ENCODE assay signal across 8 mouse cellular contexts in the genomic region with DNA sequence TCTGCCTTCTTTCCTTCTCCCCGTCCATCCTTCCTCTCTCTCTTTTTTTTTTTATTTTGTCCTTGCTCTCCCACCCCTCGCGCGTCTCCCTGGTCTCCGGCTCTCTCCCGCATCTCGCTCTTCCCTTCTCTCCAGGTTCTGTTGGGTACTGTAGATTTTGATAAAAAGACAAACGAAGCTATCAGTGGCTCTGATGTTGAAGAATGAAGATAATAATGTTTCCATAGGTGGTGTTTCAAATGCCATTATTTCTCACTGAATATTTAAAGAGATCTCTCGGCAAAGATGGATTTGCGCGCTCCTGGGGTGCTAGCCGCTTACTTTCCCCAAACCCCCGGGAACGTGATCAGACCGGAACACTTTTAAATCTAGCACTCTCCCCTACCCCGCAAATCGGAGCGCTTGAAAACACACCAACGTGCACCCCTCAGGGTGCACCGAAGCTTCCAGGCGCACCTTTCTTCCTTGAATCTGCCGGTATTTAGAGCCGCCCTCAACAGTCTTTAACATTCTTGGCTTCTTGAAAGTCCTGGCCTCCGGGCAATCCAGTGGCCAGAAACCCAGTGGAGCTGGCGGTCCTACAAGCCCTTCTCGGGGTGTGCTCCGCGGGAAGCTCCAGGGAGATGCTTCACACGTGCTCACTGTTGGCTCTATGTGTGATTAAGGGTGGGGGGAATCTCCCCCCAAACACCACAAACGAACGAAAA. TPM values are rescaled to one million over a fixed set of nuclear protein-coding genes. Genes with fewer than 3 reads are reported as not detected.
DNase-seq lines count a peak whose midpoint lies in the region; ATAC-seq lines count a peak whose summit lies in the region.

No protein-coding gene starts in this region.

- H3K36me3 ChIP-seq in forebrain, embryonic 14.5 days (ENCODE audit: control insufficient read depth, insufficient read depth, low read length) = no peaks in the 10 kb centered on the region
- H3K36me3 ChIP-seq in neural tube, embryonic 13.5 days = no peaks in the 10 kb centered on the region

- peak; percentile 44 for DNase-seq in kidney, adult 11 months
- DNase-seq in kidney, adult 8-10 months = no peak
- DNase-seq in forebrain, embryonic 14.5 days (ENCODE audit: low spot score) = no peak
- peak; percentile 45 to 67 for DNase-seq in kidney, postnatal 25 days
- DNase-seq in layer of hippocampus, adult 9-10 months (ENCODE audit: low spot score) = no peak
- DNase-seq in gastrocnemius, postnatal 10 days = no peak
- no peak for DNase-seq in urinary bladder, postnatal 14 days (ENCODE audit: low spot score)

- H3K9ac ChIP-seq in forebrain, embryonic 14.5 days (ENCODE audit: low read length) = peak overlapping the region; percentile 99
- peak overlapping the region; percentile 89 for H3K9ac ChIP-seq in neural tube, embryonic 13.5 days

- H3K4me3 ChIP-seq in forebrain, embryonic 14.5 days (ENCODE audit: low read depth, low read length) = peak overlapping the region; percentile 71
- peak overlapping the region; percentile 69 for H3K4me3 ChIP-seq in neural tube, embryonic 13.5 days

- H3K4me1 ChIP-seq in forebrain, embryonic 14.5 days (ENCODE audit: control insufficient read depth, insufficient read depth, low read length) = peaks cover 13% of the 10 kb centered on the region
- H3K4me1 ChIP-seq in neural tube, embryonic 13.5 days (replicated peaks) = peaks cover 80% of the 10 kb centered on the region

- H3K27ac ChIP-seq in forebrain, embryonic 14.5 days (ENCODE audit: low read depth, low read length) = peak overlapping the region; percentile 99
- peak overlapping the region; percentile 98 for H3K27ac ChIP-seq in neural tube, embryonic 13.5 days (replicated peaks)

- H3K9me3 ChIP-seq in forebrain, embryonic 14.5 days (replicated peaks; ENCODE audit: control insufficient read depth, low read length) = no peaks in the 10 kb centered on the region
- no peaks in the 10 kb centered on the region for H3K9me3 ChIP-seq in neural tube, embryonic 13.5 days

- H3K4me2 ChIP-seq in forebrain, embryonic 14.5 days (ENCODE audit: low read length) = peak overlapping the region; percentile 75
- peak overlapping the region; percentile 85 for H3K4me2 ChIP-seq in neural tube, embryonic 13.5 days

- H3K27me3 ChIP-seq in forebrain, embryonic 14.5 days (replicated peaks; ENCODE audit: control insufficient read depth, insufficient read depth, low read length) = 0 out of 2 replicates have a peak, but pooled peaks cover 6% of the 10 kb centered on the region
- H3K27me3 ChIP-seq in neural tube, embryonic 13.5 days = peaks cover 32% of the 10 kb centered on the region

- ATAC-seq in forebrain, embryonic 14.5 days = no peak
- no peak for ATAC-seq in neural tube, embryonic 13.5 days (ENCODE audit: low read depth)

- WGBS in forebrain, embryonic 14.5 days = under 1% methylated on average over 31 of the region's 31 CpGs
- under 1% methylated on average over 31 of the region's 31 CpGs for WGBS in neural tube, embryonic 13.5 days

RNA-seq across cellular contexts. Expression of gene Sall1, which starts 0.7 kb away (rescaled TPM):
- polyA plus RNA-seq in forebrain, embryonic 14.5 days (2014; fragmentation: Nextera tagmentation; extraction: Ambion mirVana) = 14.8 and 16.0 TPM in 2 replicates
- 17.1 and 17.2 TPM in 2 replicates for polyA plus RNA-seq in neural tube, embryonic 13.5 days (2015; fragmentation: Nextera tagmentation; extraction: Ambion mirVana)
- total RNA-seq in gastrocnemius, postnatal 10 days (2021) = under 1 TPM; 0.07 to 0.16 TPM

Comparison
In these comparisons a context has a peak if more than half of its experiments do, and no peak if none do; other contexts are left out.
1. DNase-seq: peak in kidney, adult 11 months (single experiment) and kidney, postnatal 25 days (2 of 2); none in kidney, adult 8-10 months (0 of 2), forebrain, embryonic 14.5 days (single experiment), layer of hippocampus, adult 9-10 months (single experiment), gastrocnemius, postnatal 10 days (single experiment) and urinary bladder, postnatal 14 days (single experiment).